Mouse (Mus musculus): ENCODE measurements at regions not wholly inside any gene's neighbourhood (a gene's known extent, or its start where the extent isn't known, plus 50 kb on each side); places are given as distances from the start of the nearest gene placed in this dataset.

DNA sequence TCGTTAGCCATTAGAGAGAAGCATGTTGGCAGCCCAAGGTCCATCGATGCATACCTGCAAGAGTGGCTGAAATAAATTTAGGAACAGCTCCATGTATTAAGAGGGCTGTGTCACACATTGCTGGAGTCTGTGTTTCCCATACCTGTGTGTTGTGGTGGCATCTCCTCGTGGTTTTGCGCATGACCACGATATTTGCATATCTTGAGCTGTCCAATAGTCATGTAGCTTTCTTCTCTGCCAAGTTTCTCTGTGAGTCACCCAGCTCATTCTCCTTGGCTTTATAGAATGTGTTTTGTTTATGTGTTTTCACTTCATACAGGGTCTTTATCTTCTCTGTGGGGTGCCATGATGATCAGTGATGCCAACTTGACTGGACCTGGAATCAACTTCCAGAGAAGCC, 53.0 kb upstream of the 1700016C15Rik start:
- no peaks in the 10 kb centered on the region for H3K9me3 ChIP-seq
- H3K36me3 ChIP-seq: no peaks in the 10 kb centered on the region
- H3K27me3 ChIP-seq: no peaks in the 10 kb centered on the region
- H3K4me3 ChIP-seq (replicated peaks): no peak overlapping the region
- H3K4me2 ChIP-seq: no peak overlapping the region
- no peaks in the 10 kb centered on the region for H3K4me1 ChIP-seq (replicated peaks)
- no peak overlapping the region for H3K27ac ChIP-seq
- WGBS: 93% methylated on average over 5 of the region's 5 CpGs
- no peak overlapping the region for H3K9ac ChIP-seq (replicated peaks)
- no peak for ATAC-seq (ENCODE audit: insufficient number of reproducible peaks, insufficient read depth, low FRiP score, low TSS enrichment, low read depth)

DNA sequence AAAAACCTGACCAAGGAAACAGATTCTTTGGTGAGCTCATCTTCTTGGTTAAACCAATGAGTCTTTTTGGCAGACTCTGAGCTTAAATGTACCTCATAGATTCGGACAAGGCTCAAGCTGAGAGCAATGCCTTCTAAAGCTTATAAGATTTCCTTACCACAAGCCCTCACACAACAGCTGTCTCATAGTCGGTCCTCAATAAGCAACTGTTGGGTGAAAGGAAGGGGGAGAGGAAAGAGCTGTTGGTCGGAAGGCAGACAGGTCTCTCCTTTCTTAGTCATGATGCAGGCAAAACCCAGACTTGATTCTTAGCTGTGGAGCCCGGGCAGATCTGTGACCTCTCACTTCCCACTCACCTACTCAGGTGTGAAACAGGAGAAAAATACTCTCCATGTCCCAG, 50.8 kb upstream of the 1700016C15Rik start:
- no peak for ATAC-seq (ENCODE audit: insufficient number of reproducible peaks, insufficient read depth, low FRiP score, low TSS enrichment, low read depth)
- Histone ChIP-seq H3K4me2 (no peak overlapping the region), H3K4me1 (replicated peaks) (no peaks in the 10 kb centered on the region), H3K9ac (replicated peaks) (no peak overlapping the region), H3K36me3 (no peaks in the 10 kb centered on the region), H3K27me3 (no peaks in the 10 kb centered on the region), H3K9me3 (no peaks in the 10 kb centered on the region), H3K27ac (no peak overlapping the region), H3K4me3 (replicated peaks) (no peak overlapping the region)
- 79% methylated on average over 4 of the region's 4 CpGs for WGBS

All from limb, embryonic 12.5 days (tissue).